Mouse (Mus musculus): ENCODE data around the gene Lpin1. TPM values are rescaled to one million over a fixed set of nuclear protein-coding genes. Genes with fewer than 3 reads are reported as not detected.

The Lpin1 gene
- polyA plus RNA-seq (2012; rRNA removed), result 33.5 and 34.2 TPM in 2 replicates

DNA sequence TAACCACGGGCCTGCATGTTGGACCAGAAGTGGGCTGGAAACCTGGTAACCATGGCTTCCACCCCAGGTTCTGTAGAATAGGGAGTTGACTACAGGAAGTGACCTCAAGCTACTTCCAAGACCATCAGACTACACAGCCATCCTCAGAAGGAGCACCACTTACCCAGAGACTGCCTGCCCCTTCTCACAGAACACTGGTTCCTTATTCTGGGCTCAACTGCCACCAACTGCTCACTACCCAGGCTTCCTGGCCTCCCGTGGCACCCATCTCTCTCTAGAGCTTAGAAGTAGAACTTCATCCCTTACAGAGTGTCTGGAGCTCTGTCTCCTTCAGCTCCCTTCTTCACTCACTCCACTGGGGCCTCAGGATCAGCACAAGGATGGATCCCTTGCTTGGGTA, at the start of gene Lpin1:
TSS of gene Lpin1 (minus strand) at position 31 of the 400 bp plus-strand sequence.
- H3K4me1 ChIP-seq (ENCODE audit: control insufficient read depth, insufficient read depth, low read length), result no peaks in the 10 kb centered on the region
- H3K27me3 ChIP-seq (replicated peaks; ENCODE audit: control insufficient read depth, insufficient read depth, low read length), result no peaks in the 10 kb centered on the region
- DNase-seq, result no peak
- H3K4me3 ChIP-seq (ENCODE audit: insufficient read depth, low read depth, low read length), result no peak within 1 kb of the TSS
- 63% methylated on average over 2 of the region's 2 CpGs for WGBS
- H3K36me3 ChIP-seq (ENCODE audit: control insufficient read depth, insufficient read depth, low read length), result no peaks in the 10 kb centered on the region
- TF ChIP-seq POLR2A (IDR thresholded peaks at IDR 0.05; ENCODE audit: low read depth, low read length), result no peak
- TF ChIP-seq CTCF (conservative IDR thresholded peaks at IDR 0.05; ENCODE audit: insufficient read depth, insufficient read length, low read depth, low read length), result no peak
- no peak within 1 kb of the TSS for H3K27ac ChIP-seq (ENCODE audit: insufficient read depth, low read depth, low read length)

DNA sequence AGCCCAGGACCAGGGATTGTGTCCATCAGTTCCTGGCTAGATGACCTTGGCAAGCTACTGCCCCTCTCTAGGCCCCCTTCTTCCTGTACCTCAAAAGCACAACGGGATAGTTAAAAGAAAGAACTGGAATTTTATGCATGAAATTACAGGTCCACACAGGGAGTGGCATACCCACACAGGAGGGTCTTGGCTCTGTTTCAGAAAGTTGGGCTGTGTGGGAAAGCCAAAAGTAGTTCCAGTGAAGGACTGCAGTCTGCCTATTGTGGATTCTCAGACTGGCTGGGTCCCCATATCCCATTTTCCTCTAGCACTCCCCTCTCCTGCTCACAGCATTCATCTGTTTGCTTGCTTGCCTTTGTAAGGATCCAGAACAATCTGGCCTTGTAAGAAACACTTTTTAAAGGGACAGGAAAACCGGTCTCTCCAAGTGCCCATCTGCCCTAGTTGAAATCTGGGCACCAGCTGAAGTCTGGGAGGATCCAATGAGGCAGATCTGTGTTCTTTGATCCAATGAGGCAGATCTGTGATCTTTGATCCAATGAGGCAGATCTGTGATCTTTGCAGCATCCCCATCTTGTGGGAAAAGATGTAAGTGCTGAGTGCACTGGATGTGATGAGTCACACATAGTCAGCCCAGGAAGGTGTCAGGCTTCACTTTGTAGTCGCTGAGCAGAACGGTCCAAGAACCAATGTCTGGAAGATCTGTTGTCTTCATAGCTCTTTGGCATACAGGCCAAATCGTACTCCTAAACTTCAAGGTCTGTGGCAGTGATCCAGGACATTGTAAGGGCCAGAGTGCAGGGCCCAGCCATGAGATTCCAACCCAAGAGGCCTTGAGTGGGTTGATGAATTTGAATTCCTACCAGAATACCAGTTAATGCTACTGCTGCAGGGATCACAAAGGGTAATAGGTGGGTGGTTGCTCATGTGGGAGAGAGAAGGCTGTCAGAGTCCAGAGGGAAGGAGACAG, 46.4 kb upstream of the Lpin1 start:
- no peak for TF ChIP-seq POLR2A (IDR thresholded peaks at IDR 0.05; ENCODE audit: low read depth, low read length)
- no peak for TF ChIP-seq CTCF (conservative IDR thresholded peaks at IDR 0.05; ENCODE audit: insufficient read depth, insufficient read length, low read depth, low read length)
- no peaks in the 10 kb centered on the region for H3K27me3 ChIP-seq (replicated peaks; ENCODE audit: control insufficient read depth, insufficient read depth, low read length)
- 43% methylated on average over 5 of the region's 5 CpGs for WGBS
- DNase-seq, result no peak
- no peaks in the 10 kb centered on the region for H3K4me1 ChIP-seq (ENCODE audit: control insufficient read depth, insufficient read depth, low read length)
- no peak overlapping the region for H3K27ac ChIP-seq (ENCODE audit: insufficient read depth, low read depth, low read length)
- H3K4me3 ChIP-seq (ENCODE audit: insufficient read depth, low read depth, low read length), result no peak overlapping the region
- H3K36me3 ChIP-seq (ENCODE audit: control insufficient read depth, insufficient read depth, low read length), result no peaks in the 10 kb centered on the region

DNA sequence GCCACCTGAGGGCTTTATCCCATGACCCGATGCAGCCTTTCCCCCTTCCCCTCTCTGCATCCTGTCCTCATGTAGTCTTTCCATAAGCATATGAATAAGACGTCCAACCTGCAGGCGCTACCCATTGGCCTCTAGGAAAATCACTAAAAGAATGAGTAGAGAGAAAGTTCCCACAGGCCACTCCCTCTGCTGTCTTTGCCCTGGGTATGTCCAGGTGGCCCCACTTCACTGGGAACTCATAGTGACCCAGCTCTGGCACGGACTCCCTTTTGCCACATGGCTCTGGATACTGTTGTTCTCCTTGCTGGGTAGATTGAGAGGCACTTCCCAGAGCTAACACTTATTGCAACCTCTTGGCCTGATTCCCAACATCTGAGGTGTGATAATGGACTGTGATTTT, 44.8 kb upstream of the Lpin1 start:
- no peak for DNase-seq
- no peak overlapping the region for H3K4me3 ChIP-seq (ENCODE audit: insufficient read depth, low read depth, low read length)
- no peaks in the 10 kb centered on the region for H3K36me3 ChIP-seq (ENCODE audit: control insufficient read depth, insufficient read depth, low read length)
- 82% methylated on average over 4 of the region's 4 CpGs for WGBS
- H3K4me1 ChIP-seq (ENCODE audit: control insufficient read depth, insufficient read depth, low read length), result no peaks in the 10 kb centered on the region
- no peak overlapping the region for H3K27ac ChIP-seq (ENCODE audit: insufficient read depth, low read depth, low read length)
- no peak for TF ChIP-seq CTCF (conservative IDR thresholded peaks at IDR 0.05; ENCODE audit: insufficient read depth, insufficient read length, low read depth, low read length)
- TF ChIP-seq POLR2A (IDR thresholded peaks at IDR 0.05; ENCODE audit: low read depth, low read length), result no peak
- H3K27me3 ChIP-seq (replicated peaks; ENCODE audit: control insufficient read depth, insufficient read depth, low read length), result no peaks in the 10 kb centered on the region

DNA sequence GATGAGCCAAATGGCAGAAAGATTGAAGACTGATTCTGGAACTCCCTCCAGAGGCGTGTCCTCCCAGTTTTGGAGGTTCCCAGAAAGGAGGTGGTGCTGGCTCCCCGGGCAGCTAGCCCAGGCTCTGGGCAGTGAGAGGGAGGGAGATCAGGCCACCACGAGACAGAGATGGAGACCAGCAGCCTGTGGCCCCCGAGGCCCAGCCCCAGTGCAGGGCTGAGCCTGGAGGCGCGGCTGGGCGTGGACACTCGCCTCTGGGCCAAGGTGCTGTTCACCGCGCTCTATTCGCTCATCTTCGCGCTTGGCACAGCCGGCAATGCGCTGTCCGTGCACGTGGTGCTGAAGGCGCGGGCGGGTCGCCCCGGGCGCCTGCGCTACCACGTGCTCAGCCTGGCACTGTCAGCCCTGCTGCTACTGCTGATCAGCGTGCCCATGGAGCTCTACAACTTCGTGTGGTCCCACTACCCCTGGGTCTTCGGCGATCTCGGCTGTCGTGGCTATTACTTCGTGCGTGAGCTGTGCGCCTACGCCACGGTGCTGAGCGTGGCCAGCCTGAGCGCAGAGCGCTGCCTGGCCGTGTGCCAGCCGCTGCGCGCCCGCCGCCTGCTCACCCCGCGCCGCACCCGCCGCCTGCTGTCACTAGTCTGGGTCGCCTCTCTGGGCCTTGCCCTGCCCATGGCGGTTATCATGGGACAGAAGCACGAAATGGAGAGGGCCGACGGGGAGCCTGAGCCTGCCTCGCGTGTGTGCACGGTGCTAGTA, 42.7 kb upstream of the Lpin1 start, which contains the start of gene Ntsr2:
TSS of gene Ntsr2 (plus strand) at position 51 of the 762 bp plus-strand sequence.
- DNase-seq, result peak; percentile 89
- H3K4me1 ChIP-seq (ENCODE audit: control insufficient read depth, insufficient read depth, low read length), result no peaks in the 10 kb centered on the region
- no peaks in the 10 kb centered on the region for H3K27me3 ChIP-seq (replicated peaks; ENCODE audit: control insufficient read depth, insufficient read depth, low read length)
- H3K36me3 ChIP-seq (ENCODE audit: control insufficient read depth, insufficient read depth, low read length), result no peaks in the 10 kb centered on the region
- H3K27ac ChIP-seq (ENCODE audit: insufficient read depth, low read depth, low read length), result no peak within 1 kb of the TSS
- 5% methylated on average over 58 of the region's 58 CpGs for WGBS
- TF ChIP-seq CTCF (conservative IDR thresholded peaks at IDR 0.05; ENCODE audit: insufficient read depth, insufficient read length, low read depth, low read length) (no peak), POLR2A (IDR thresholded peaks at IDR 0.05; ENCODE audit: low read depth, low read length) (no peak)
- H3K4me3 ChIP-seq (ENCODE audit: insufficient read depth, low read depth, low read length), result no peak within 1 kb of the TSS

DNA sequence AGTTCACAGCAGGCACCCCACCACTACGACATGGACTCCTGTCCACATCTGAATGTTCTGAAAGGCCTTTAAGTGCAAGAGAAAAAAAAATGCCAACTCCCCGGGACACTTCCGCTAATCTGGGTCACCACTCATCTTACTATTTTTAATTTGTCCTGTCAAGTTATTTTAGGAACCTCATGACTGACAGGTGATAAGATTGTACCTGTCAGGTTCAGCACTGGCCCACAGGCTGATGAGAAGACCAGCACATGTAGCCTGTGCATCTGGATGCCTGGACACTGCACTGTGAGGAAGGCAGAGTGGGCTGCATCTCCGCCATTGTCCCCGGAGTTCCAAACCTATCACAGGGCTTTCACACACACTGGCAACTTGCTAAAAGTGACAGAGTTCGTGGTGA, 39.1 kb upstream of the Lpin1 start:
- no peaks in the 10 kb centered on the region for H3K27me3 ChIP-seq (replicated peaks; ENCODE audit: control insufficient read depth, insufficient read depth, low read length)
- H3K4me1 ChIP-seq (ENCODE audit: control insufficient read depth, insufficient read depth, low read length), result no peaks in the 10 kb centered on the region
- TF ChIP-seq POLR2A (IDR thresholded peaks at IDR 0.05; ENCODE audit: low read depth, low read length) (no peak), CTCF (conservative IDR thresholded peaks at IDR 0.05; ENCODE audit: insufficient read depth, insufficient read length, low read depth, low read length) (no peak)
- no peak overlapping the region for H3K4me3 ChIP-seq (ENCODE audit: insufficient read depth, low read depth, low read length)
- 83% methylated on average over 6 of the region's 6 CpGs for WGBS
- no peak for DNase-seq
- no peak overlapping the region for H3K27ac ChIP-seq (ENCODE audit: insufficient read depth, low read depth, low read length)
- H3K36me3 ChIP-seq (ENCODE audit: control insufficient read depth, insufficient read depth, low read length), result no peaks in the 10 kb centered on the region

DNA sequence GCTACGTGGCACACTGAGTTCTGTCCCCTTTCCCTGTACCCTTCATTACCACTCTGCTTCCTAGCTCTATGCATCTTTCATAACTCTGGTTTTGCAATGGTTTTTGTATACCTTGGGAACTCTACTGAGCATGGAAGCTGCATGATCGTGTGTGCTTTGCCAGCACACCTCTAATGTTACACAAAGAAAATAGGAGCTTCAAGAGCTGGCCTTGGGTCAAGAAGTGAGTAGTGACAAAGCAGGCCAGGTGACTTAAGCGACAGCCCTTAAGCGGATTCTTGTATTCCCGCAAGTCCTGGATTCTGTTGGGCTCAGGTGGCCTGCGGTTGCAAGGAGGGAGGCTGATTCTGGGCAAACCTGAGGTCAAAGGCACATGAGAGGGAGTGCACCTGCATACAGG, 37.5 kb upstream of the Lpin1 start:
- no peaks in the 10 kb centered on the region for H3K27me3 ChIP-seq (replicated peaks; ENCODE audit: control insufficient read depth, insufficient read depth, low read length)
- 78% methylated on average over 6 of the region's 6 CpGs for WGBS
- H3K27ac ChIP-seq (ENCODE audit: insufficient read depth, low read depth, low read length), result no peak overlapping the region
- no peak for DNase-seq
- H3K36me3 ChIP-seq (ENCODE audit: control insufficient read depth, insufficient read depth, low read length), result no peaks in the 10 kb centered on the region
- H3K4me1 ChIP-seq (ENCODE audit: control insufficient read depth, insufficient read depth, low read length), result no peaks in the 10 kb centered on the region
- no peak for TF ChIP-seq POLR2A (IDR thresholded peaks at IDR 0.05; ENCODE audit: low read depth, low read length)
- no peak for TF ChIP-seq CTCF (conservative IDR thresholded peaks at IDR 0.05; ENCODE audit: insufficient read depth, insufficient read length, low read depth, low read length)
- H3K4me3 ChIP-seq (ENCODE audit: insufficient read depth, low read depth, low read length), result no peak overlapping the region
